8 mouse cellular contexts compared by ENCODE assay signal in the genomic region with DNA sequence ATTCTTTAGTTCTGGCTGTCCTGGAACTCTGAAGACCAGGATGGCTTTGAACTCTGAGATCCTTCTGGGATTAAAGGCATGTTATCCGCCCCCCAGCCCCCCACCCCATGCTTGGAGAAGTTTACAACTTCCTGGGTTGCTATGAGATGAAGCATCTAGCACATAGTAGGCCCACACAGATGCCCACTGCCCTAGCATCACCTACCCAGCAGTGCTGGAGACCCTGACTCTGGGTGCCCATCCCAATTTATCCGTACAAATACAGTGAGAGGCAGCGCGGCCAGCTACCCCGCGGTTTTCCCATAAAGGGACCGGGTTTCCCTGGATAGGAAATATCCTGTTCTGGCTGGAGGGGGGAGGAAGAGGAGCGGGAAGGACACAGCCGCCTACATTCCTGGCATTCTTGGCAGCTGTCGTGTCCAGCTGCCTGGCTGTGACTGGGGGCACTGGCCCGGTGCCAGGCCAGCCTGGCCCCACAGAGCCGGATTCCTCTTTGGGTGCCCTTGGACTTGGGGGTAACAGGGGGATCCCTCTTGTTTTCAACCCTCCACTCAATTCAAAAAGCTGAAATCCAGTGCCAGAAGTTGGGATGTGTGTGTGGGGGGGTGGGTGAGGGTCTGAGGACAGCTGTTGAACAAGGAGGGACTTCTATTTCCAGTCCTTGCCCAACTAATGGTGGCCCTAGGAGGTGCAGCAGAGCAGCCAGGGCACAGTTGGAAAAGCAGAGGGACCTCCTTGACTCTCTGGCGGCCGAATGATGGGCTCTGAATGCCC. TPM values are rescaled to one million over a fixed set of nuclear protein-coding genes. Genes with fewer than 3 reads are reported as not detected.
DNase-seq lines count a peak whose midpoint lies in the region; ATAC-seq and TF ChIP-seq lines count a peak whose summit lies in the region.

No protein-coding gene starts in this region.

- no peak overlapping the region for H3K4me3 ChIP-seq in left cerebral cortex, adult 2 months

- DNase-seq in retina, postnatal 1 day, result peak; percentile 76
- DNase-seq in retina, embryonic 14.5 days (ENCODE audit: low spot score), result no peak
- DNase-seq in heart, adult 9 months (ENCODE audit: low spot score in 2 of 2), result peak; percentile 49 to 69
- DNase-seq in kidney, adult 8-10 months, result peak; percentile 70 to 82
- DNase-seq in lung, postnatal 36 days, result peak; percentile 77
- DNase-seq in left cerebral cortex, adult 2 months (ENCODE audit: extremely low spot score in 1 of 2, low spot score in 2 of 2), result no peak
- no peak for DNase-seq in cerebellum, adult 9-10 months

- no peak overlapping the region; the same call in 1 of the 2 replicates for H3K27ac ChIP-seq in left cerebral cortex, adult 2 months

- intact Hi-C loops in left cerebral cortex, adult 2 months (cut with DNase I), result loop anchor here (2.0 kb wide), 1 partner anchor 59 kb away; no protein-coding TSS in a partner anchor

- no peak for ATAC-seq in monocyte, adult 5-6 weeks (replicated peaks; ENCODE audit: insufficient number of reproducible peaks, low FRiP score, low TSS enrichment, poor library complexity, severe bottlenecking)

- TF ChIP-seq CTCF in left cerebral cortex, adult 2 months (IDR thresholded peaks at IDR 0.05), result no peak

RNA-seq across cellular contexts. Expression of a gene that starts 19.0 kb away (rescaled TPM):
- total RNA-seq in left cerebral cortex, adult 2 months (2021), result 10 to 100 TPM; 52.3 to 52.6 TPM
- 17.8 to 33.8 TPM (median 17.9 TPM) in 3 replicates for total RNA-seq in monocyte, adult 5-6 weeks (2017)

Comparison
In these comparisons a context has a peak if more than half of its experiments do, and no peak if none do; other contexts are left out.
1. DNase-seq: peak in retina, postnatal 1 day (single experiment), heart, adult 9 months (2 of 2), kidney, adult 8-10 months (2 of 2) and lung, postnatal 36 days (single experiment); none in retina, embryonic 14.5 days (single experiment), left cerebral cortex, adult 2 months (0 of 2) and cerebellum, adult 9-10 months (single experiment).